Mouse (Mus musculus): Measurements from ENCODE around the gene Slc30a3.
A peak's percentile ranks its signal among the peaks of the same experiment; 100 is the strongest.

Gene Slc30a3

DNA sequence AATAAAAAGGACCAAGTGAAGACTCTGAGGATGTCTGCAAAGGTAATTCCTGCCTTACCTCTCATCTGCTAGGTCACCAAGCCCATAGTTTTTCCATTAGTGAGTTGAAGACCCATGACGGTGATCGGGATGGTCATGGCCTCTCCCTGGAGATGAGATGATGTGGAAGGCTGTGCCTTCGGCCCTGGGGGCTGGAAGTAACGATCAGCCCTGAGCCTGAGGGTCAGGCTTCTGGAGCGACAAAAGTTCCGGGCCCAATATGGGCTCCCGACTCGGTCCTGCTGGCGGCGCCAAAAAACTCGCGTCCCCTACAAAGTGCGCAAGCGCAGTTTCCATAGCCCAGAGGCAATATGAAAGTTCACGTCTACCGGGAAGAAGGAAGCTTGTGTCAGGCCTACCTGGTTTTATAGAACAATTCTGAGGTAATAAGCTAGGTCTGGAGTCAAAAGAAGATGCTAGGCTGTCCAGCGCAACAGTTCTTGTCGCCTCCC lies at the start of gene Slc30a3:
TSS of gene Slc30a3 (minus strand) at position 238 of the 491 bp plus-strand sequence.
- DNase-seq (ENCODE audit: low spot score in 2 of 2) = no peak

DNA sequence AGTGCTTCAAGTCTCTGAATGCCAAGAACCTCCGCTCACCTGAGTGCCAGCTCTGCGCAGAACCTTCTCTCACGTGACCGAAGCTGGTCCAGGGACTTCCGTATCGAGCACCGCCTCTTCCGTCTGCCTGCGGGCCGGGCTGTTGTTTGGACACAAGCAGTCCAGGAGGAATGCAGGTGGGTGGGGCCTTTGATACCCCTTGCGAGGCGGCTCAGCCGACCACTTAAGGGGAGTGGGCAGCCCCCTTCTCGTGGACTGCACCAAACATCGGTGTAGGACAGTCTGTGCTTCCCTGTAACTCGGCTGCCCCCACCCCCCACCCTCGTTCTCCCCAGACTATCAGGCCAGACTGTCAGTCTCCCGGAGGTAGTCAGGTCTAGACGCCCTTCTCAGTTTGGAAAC lies 46.1 kb upstream of the Slc30a3 start, which contains the start of gene Mpv17:
TSS of gene Mpv17 (minus strand) at position 100 of the 402 bp plus-strand sequence.
- DNase-seq (ENCODE audit: low spot score in 2 of 2) = peak; percentile 73 to 79

DNA sequence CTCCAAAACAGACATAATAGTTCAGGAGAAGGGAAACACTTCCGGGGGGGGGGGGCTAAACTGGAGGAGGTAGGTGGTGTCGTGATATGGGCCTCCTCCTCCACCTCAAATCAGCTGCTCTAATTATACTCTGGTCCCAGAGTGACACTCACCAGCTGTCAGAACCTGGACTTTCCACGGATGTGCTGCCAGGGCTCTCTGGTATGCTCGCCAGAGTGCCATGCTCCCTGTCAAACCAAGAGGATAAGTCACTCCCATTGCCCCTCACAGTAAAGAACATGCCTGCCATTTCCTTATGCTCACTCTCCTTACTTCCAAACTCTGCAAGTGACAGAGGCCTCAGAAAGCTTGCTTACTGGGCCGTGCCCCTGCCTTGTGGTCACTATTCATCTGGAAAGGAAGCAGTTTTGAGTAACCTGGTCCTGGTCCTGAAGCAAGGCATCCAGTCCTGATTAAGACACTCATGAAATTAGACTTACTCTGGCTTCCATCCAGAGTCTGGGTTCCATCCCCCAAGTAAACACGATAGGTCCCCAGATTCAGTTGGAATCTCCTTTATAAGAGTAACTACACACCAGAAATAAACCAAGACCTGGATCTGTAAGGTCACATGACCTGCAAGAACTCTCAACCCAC lies 45.6 kb upstream of the Slc30a3 start:
- no peak for DNase-seq (ENCODE audit: low spot score in 2 of 2)

DNA sequence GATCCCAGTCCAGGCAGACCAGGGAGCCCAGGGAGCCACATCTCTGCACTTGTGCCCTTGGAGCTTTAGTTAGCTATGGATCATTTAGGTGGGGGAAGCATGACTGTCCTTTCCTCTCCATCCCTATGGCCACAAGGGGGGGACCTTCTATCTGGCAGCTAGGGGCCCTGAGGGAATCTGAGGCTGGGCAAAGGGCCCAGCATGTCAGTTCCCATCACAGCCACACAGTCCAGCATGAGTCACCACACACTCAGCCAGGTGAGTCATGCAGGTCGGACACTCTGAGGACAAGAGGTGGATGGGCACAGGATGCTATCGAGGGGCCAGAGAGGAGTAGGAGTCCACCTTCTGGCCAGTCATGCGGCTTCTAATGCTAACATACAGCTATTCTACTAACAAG lies 43.7 kb upstream of the Slc30a3 start:
- no peak for DNase-seq (ENCODE audit: low spot score in 2 of 2)

DNA sequence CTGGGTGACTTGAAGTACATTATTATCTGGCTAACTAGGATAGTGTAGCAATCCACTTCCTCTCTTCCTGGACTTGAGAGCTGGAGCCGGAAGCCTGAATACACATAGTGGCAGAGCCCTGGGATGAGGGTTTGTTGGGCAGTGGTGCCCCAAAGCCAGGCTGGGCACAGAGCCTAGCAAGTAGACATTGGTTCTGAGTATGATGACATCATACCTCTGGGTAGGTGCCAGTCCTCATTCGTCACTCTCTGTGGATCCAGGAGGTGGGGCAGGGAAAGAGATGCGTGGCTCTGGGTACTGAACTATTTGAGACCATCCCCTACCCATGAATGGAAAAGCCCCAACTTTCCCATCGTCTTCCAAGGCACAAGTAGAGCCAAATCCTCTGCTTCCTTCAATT lies 41.7 kb upstream of the Slc30a3 start:
- no peak for DNase-seq (ENCODE audit: low spot score in 2 of 2)

DNA sequence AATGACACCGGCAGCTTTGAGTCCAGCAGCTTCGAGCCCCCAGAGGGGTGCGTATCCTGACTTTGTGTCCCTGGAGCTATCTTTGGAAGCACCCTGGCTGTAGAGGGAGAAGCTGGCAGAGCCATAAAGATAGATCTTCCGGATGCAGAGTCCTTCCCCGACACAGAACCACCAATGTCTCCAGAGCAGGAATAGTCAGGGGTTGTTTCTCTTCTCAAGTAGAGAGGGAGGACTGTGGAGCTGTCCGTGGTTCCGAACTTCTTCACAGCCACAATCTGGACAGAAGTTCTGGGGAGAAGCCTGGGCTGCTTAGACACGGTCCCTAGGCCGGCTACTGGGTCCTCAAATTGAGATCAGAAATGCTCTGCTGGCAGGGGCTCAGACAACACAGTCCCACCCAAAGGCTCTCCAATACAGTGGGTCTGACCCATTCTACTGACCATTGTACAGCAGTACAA lies 31.0 kb upstream of the Slc30a3 start:
- DNase-seq (ENCODE audit: low spot score in 2 of 2) = no peak

DNA sequence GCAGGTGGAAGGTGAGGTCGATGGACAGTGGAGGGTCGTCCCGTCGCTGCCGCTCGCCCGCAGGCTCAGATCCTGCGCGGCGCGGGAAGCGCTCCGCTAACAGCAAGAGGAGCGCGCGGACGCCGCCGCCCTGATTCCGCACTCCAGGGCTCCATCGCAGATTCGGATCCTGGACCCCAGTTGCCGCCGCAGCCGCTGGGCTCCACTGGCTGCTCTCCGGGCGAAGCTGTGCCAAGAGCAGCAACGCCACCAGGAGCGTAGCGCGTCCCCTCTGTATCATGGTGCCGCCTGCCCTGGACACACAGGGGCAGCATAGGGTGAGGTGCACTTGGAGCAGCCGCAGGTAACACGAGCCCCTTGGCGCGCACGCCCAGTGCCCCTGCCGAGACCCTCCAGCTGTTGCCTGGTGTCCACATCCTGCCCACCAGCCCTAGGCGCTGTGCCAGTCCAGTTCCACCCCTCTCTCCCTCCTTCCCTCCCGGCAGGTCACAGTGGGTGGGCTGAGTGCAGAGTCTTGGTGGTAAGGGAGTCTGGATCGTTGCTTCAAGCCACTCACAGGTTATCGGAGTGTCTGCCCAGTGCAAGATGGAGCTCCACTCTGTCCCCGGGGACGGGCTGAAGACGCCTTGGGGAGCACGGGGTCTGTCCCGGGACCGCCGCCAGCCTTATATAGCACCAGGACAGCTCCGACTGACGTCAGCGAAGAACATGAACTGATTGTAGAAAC lies 30.4 kb upstream of the Slc30a3 start, which contains the start of gene Ucn:
TSS of gene Ucn (minus strand) at position 589 of the 727 bp plus-strand sequence.
- no peak for DNase-seq (ENCODE audit: low spot score in 2 of 2)

DNA sequence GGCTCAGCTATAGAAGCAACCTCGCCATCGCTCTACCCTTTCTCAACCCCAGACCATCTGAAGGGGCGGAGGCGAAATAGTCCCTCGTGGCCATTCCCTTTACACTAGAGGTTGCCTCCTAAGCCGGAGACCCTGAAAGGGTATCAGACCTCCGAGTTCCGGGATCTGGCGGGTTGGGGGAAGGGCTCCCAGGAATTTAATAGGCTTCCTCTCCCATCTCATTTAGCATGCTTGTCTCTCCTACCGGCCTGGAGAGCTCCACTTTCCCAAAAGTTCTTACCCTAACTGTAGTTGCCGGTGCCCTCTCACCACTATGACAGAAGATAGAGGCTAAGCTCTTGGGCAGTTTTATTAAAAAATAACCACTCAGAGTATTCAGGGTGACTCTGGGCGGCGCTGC lies 29.6 kb upstream of the Slc30a3 start:
- no peak for DNase-seq (ENCODE audit: low spot score in 2 of 2)

DNA sequence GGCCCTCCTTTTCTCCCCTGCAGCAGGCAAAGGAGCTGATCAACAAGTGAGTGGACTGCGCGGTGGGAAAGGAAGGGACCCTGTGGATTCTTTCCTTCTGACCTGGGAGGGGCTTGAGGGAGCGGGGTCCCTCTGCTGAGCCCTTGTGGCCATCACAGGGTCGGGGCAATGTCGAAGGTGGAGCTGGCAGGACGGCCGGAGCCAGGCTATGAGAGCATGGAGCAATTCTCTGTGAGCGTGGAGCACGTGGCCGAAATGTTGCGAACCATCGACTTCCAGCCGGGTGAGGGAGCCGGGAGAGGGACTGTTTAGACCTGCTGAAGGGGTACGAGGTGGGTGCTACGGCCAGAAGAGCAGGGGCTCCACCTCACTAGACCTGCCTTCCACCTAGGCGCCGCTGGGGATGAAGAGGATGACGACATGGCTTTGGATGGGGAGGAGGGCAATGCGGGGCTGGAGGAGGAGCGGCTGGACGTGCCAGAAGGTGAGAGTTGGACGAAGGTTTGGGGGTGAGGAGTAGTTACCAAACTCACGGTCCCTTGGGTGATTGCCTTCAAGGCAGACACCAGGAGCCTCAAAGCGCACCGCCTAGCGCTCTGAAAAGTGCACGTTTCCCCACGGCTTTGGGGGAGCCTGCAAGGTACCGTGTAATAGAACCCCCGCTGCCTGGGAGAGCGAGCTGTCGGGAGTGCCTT lies 28.8 kb upstream of the Slc30a3 start:
- DNase-seq (ENCODE audit: low spot score in 2 of 2) = no peak

DNA sequence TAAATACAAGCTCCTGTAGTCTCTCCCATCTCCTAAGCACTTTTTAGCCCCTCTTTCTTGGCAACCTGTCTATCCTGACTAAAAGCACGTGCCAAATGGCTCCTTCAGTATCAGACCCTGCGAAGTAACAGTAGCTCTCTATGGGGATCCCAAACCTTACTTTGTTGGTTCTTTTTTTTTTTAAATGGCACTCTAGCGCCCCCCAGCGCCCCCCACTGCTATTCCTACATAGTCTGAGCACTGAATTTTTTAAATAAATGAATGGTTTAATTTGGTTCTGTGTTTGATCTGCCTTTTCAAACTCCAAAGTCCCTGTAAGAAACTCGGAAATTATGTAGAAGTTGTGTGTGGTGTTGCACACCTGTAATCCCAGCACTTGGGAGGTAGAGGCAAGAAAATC lies 18.0 kb upstream of the Slc30a3 start:
- DNase-seq (ENCODE audit: low spot score in 2 of 2) = no peak

DNA sequence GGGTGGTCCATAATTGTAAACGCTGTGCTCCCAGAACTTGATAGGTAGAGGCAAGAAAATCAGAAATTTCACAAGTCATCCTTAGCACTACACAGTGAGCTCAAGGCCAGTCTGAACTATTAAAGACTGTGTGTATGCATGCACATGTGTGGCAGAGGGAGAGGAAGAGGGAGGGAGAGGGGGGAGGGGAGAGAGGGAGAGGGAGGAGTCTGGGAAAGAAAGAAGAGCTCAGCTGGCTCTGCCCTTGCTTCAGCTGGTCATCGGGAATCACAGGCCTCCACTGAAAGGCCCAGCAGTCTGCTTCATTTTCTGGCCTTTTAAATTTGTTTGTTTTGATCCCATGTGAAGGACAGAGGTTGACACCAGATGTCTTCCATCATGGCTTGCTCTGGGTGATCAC lies 15.4 kb upstream of the Slc30a3 start:
- DNase-seq (ENCODE audit: low spot score in 2 of 2) = no peak

DNA sequence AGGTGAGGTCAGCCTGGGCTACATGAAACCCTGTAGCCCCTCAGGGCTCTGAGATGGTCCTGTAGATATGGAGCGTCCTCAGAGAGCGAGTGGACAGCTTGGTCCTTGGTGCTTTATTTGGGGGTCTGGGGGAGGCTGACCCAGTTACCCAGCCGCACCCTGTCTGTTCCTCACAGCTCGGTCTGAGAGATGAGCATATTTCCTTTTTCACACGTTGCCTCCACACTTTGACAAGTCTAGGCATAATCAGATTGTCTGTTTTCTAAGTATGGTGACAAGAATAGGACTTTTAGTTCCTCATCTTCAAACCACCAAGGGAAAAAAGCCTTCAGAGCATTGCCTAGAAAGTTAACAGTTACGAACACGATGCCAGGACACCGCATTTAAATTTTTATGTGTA lies 13.1 kb upstream of the Slc30a3 start:
- no peak for DNase-seq (ENCODE audit: low spot score in 2 of 2)

DNA sequence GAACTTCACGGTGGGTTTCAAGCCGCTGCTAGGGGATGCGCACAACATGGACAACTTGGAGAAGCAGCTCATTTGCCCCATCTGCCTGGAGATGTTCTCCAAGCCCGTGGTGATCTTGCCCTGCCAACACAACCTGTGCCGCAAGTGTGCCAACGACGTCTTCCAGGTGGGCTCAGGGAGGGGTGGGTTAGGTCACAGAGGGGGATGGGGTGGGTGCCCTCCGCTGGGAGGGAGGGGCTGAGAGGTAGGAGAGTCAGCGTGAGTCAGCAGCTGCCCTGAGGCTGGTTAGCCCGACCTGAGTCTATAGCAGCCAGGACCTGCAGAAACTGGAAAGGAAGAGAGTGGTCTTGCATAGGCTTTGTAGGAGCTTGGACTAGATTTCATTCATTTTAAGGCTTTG lies 8.9 kb upstream of the Slc30a3 start:
- no peak for DNase-seq (ENCODE audit: low spot score in 2 of 2)

DNA sequence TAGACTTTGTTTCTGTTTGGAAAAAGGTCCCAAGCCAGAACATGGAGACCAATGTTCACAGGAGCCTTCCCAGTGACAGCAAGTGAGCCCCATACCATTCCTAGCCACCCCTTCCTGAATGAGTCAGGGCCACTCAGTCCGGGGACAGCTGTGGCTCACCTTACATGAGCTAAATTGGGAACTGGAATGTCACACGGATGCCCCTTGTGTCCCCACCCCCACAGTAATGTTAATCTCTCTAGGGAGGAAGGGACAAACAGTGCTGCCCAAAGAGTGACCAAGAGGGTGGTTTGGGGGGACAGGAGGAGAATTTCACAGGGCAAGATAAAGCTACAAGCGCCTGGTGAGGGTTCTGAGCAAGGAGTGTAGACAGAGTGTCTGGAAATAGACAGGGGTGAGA lies 8.3 kb upstream of the Slc30a3 start, which contains the start of gene Trim54:
TSS of gene Trim54 (plus strand) at position 359 of the 400 bp plus-strand sequence.
- no peak for DNase-seq (ENCODE audit: low spot score in 2 of 2)

DNA sequence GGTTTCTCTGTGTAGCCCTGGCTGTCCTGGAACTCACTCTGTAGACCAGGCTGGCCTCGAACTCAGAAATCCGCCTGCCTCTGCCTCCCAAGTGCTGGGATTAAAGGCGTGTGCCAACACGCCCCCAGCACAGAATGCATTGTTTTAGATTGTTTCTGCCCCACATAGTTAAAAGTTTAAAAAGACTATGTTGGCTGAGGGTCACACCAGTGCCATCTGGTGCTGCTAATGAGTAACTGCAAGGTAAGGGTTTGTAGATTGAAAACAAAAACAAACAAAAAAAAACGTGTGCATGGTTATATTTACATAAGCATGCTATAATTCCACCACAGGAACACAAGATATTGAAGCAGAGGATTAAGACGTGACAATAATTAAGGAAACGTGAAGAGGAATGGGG lies 2.7 kb upstream of the Slc30a3 start:
- no peak for DNase-seq (ENCODE audit: low spot score in 2 of 2)

DNA sequence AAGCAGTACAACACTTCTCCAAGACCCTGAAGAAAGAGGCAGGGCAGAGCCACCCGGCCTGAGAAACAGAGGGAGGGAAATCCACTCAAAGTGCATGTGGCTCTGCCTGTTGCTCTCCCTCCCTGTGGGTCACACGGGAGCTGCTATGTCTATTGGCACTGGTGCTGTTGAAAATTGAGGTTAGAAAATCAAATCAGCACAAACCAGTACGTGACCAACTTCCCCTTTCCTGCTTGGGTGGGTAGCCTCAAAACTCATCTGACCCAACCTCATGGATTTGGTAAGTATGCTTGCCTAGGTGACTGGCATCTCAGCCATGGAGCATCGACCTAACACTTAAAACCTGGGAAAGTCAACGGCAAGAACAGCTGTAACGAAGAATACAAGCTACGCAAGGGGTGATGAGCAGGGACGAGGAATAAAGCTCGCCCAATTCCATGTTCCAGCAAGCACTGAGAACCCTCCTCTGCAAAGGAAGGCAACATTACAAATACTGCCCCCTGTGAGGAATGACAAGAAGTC lies 2.2 kb downstream of the Slc30a3 start, which contains the start of gene Dnajc5g:
TSS of gene Dnajc5g (plus strand) at position 472 of the 522 bp plus-strand sequence.
- DNase-seq (ENCODE audit: low spot score in 2 of 2) = no peak

DNA sequence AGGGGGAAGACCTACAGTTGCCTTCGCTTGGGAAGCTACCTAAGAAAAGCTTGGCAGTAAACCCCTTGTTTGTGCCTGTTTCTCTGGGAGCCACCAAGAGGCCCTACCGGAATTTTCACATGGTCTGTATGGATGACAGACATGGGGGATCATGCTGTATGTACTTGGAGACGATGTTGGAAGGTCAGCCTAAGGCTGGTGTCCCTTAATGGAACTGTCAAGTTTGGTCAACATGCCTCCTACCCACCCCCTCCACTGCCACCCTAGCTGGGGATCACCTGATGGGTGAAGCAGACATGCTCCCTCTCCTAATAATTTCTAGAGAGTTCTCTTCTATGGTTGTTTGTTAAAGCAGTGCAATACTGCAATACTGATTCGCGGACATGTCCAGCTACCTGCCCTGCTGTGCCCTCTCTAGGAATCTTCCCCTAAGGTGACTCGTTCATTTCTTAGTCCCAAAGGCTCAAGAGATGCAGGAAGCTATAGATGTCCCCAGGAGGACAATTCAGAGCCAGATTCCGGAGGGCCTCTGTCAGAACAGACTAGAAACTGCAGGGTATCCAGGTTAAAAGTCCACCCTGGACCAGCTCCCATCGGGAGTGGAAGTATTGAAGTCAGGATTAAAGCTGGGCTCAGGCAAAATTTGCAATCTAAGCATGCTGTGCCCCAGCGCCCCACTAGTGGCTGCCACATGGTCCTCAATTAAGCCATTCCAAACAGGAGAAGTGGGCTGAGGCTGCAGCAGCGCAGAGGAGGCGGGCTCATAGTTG lies 12.1 kb downstream of the Slc30a3 start:
- no peak for DNase-seq (ENCODE audit: low spot score in 2 of 2)

DNA sequence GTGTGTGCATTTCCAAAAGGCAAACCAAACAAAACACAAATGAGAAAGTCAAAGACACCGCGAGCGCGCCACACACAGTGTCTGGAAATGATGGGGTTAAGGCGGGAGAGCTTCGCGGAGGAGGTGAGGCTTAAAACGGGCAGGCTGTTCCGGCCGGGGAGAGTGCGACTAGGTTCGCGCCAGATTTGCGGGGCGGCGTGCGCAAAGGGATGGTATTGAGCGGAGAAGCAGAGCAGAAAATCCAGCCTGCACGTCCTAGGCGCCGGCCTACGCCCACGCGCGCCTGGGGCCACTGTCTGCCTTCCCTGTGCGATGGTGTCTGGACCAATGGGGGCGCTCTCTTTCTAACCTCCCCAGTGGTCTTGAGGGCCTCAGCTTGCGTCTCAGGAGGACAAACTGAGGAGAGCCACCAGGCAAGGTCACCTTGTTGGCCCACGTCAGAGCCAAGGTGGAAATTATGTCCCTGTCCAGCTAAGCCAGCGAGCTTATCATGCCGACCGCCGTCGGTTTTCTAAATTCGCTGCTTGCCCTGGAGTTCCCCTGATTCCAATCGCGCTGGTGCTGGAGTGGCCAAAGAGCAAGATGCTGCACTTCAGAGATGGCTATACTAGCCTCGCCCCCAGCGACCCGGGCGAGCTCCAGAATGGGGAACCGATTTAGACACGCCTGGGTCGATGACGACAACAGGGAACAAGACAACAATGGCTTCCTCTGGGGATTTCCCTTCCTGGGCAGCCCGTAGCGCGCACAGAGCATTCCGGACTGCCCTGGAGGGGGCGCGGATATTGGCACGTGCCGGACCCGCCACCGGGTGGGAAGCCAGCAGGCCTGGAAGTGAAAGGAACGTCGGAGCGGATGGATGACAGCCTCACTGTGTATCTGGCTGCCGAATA lies 13.0 kb downstream of the Slc30a3 start:
- peak in 1 of 2 experiments; percentile 60 for DNase-seq (ENCODE audit: low spot score in 2 of 2)

DNA sequence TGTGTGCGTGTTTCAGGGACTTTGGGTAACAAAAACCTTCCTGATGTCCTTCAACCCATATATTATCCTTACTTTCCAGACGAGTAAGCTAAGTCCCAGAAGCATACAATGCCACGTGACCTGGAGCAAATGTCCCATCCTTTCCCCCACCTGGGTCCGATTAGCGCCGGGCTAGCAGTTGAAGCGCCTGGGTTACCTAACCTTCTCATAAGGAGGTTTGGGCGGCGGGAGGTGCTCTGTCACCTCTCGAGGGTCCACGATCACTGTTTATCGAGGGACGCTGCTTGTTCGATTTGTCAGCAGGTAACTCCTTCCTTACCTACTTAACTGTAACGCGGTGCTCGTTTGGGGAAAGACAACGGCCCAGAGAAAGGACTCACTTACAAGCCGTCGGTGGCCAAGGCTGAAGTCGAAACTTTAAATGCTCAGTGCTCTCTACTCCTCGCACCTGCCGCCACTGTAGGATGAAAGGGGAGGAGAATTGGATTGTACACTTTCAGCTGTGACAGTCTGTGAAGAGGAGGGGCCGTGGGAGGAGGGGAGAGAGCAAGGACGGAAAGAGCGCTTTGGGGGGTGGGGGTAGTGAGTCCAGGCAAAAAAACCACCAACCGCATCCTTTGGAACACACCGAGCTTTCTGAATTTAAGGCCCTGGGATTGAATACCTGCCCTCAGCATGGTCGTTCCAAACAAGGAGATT lies 13.8 kb downstream of the Slc30a3 start:
- no peak for DNase-seq (ENCODE audit: low spot score in 2 of 2)

Measured in urinary bladder, postnatal 4 days (tissue).